Mouse (Mus musculus) ZHBTc4 (cell line): ENCODE data around the gene Mbnl2.
"Not testable (repeated sequence)": the region's sequence is repeated elsewhere in the genome, so short reads cannot be mapped to it uniquely, and the experiment has no call there.

Source experiments
- DNase-seq: peaks from one replicate; pipeline ENCODE4 v3.0.0-alpha.2; 2011; ENCODE audit warnings: low read depth, low spot score

Gene Mbnl2

DNA sequence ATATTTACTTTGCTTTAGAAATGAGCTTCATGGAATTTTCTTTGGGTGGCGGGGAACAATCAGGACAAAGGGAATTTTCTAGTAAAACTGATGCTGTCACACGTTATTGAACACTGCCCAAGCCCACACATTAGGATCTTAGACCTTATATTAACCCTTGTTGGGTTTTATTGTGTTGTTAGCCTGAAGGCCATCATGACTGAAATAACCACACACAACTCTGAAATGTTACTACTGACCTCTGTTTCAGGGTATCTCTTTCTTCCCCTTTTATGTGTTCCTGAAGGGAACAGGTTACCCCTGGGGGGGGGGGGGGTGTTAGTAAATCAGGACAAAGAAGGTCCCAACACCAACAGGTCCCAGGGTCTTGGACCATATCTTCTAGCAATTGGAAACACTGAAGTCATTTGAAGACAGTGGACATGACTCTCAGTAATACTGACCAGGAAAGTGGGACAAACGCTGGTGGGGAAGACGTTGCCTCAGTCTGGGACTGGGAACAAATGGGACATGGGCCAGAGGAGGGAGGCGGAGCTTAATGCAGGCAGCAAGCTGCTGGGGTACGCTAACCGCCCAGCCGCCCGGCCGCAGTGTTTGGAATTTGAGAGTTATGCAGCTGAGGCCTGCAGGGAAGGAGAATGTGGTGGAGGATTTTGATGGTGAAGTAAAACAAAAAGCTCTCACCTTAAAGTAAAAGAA lies 80.4 kb downstream of the Mbnl2 start:
- DNase-seq: peak; percentile 82

DNA sequence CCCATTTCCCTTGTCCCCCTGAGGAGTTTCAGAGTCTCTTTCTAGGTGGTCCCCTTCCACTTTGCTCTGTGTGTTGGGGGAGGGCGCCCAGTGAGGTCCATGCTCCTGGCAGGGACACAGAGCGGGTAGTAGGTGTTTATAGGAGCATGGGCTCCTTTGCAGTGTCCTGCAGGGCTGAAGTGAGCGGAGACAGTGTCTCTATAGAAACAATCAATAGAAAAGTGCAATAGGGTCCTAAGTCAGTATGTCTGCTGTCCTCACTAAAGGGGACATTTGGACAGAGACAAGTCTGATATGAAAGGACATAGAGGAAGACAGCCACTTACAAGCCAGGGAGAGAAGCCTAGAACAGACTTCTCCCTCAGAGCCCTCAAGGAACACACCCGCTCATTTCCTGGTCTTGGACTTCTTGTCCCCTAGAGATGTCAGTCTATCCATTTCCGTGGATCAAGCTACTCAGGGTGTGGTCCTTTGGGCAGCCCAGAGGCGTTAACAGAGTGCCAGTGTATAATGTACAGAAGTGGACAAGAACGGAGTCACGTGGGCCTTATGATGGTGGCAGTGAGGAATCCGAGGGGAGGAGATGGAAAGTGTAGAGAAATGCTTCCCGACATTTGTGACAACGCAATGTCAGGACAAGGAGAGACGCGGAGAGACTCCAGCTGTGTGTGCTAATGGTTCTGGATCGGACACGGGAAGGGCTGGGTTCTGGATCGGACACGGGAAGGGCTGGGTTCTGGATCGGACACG lies 82.0 kb downstream of the Mbnl2 start:
- DNase-seq: no peak

DNA sequence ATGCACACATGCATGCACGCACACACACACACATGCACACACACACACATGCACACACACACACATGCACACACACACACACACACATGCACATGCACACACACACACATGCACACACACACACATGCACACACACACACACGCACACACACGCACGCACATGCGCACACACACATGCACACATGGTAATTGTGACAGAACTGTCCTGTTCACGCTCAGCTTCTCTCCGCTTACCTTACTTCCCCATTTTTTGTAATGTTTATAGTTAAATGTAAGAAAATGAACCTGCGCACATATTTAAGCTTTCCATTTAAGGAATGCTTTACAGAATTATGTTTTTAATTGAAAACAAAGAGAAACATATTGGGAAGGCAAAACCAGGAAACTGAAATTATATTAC lies 84.1 kb downstream of the Mbnl2 start:
- not testable (repeated sequence) for DNase-seq

DNA sequence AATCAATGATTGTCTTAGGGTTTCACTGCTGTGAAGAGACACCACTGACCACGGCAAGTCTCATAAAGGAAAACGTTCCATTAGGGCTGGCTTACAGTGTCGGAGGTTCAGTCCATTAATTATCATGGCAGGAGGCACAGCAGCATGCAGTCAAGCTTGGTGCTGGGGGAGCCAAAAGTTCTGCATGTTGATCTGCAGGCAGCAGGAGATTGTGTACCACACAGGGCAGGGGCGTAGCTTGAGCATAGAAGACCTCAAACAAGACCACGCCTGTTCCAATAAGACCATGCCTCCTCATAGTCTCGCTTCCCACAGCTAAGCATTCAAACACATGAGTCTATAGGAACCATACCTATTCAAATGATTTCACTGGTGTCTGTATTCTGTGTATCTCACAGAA lies 85.7 kb downstream of the Mbnl2 start:
- no peak for DNase-seq

DNA sequence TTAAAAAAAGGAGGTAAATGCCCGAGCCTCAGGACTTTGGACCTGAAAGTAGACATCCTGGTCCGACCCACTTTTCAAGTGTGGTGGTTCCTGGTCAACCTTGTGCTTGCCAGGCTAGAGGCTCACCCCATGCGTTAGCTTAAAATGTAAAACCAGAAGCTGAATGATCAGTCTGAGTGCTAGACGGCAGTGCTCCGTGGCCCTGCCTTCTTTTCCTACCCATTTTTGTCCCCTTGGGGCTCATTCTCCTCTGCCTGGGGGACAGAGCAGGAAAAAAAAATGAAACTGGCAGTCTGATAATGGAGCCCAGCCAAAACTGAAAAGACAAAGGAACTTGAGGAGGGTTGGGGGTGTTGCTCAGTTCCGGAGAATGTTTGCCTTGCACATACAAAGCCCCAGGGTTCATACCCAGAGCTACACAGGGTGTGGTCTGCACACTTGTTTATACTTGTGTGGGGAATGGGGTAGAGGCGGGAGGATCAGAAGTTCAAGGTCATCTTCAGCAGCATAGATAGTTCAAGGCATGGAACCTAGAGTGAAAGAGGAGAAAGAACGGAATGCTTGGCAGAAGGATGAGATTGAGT lies 87.0 kb downstream of the Mbnl2 start:
- DNase-seq: peak; percentile 67

DNA sequence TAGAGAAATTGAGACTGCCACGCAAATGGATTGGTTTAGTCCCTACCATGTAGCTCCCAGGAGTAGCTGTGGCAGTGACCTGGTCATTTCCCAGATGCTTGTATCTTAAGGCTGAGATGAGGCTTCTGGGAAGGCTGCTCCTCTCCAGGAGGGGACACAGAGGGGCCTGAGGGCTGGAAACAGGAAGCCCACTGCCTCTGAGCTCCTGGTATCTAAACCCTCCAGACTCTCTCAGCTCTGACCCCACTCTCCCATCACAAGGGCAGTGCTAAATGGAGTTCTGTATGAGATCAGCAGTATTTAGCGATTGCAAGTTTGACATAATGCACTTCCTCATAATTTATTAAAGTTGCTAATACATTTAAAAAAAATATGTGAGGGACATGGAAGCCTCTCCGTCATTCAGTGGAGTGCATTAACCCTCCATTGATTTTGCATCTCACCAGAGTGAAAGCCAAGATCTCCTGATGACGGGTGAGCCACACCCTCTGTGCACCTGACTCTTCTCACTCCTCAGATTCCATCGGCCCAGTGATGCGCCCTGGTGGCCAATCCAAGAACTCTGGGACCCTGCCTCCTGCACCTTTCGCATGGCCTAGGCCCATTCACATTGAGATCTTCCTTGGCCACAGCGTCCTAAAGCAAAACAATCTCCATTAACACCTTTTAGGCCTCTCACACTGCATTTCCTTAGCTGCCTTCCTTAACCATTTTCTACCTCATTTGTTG lies 87.8 kb downstream of the Mbnl2 start:
- DNase-seq: peak; percentile 92

DNA sequence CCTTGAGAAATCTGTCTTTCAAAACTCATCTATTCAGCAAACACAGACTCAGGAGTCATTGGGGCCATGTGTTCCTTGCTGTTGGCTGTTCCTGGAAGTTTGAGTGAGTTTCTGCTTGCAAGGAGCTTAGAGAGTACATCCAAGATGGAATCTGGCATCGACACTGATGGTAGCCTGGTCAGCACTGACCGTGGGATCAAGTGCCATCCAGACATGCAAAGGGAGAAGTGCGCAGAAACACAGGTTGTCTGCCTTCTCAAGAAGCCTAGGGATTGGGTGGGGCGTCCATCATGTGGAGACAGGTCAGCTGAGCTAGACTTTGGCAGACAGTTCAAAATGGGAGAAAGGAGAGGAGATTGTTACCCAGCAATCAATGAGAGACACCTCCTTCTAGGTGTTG lies 89.6 kb downstream of the Mbnl2 start:
- DNase-seq: no peak

DNA sequence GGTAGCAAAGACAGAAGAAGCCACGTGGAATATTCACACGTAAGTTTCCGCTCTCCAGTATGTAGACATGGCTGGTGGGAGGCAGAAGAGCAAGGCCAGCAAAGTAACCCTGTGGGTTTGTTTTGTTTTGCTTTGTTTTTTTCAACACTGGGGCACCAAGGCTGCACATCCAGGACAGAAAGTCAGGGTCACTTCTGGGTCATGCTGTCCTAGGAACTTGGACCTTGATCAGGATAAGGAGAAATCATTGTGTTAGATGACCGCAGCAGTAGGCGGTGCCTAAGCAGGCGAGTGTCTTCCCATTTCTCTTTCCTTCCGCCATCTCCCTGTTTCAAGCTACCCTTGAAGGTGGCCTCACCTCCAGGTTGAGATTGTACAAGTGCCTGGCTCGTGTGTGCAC lies 91.5 kb downstream of the Mbnl2 start:
- DNase-seq: no peak

DNA sequence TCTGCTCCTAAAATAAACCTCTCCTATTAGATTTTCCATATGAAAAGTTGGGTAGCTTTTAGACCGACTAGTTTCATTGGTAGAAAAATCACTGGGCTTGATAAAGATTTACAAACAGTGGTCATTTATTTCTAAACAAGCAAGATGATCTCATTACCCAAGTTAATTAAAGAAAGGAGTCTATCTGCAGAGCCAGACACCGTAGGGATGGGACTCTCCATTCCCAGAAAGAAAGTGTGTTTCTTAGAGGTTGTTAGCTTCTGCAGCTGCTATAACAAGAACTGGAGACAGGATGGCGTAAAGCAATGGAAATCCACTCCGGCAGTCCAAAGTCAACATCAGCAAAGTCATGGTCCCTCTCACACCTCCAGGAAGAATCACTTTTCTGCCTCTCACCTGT lies 92.1 kb downstream of the Mbnl2 start:
- DNase-seq: no peak

DNA sequence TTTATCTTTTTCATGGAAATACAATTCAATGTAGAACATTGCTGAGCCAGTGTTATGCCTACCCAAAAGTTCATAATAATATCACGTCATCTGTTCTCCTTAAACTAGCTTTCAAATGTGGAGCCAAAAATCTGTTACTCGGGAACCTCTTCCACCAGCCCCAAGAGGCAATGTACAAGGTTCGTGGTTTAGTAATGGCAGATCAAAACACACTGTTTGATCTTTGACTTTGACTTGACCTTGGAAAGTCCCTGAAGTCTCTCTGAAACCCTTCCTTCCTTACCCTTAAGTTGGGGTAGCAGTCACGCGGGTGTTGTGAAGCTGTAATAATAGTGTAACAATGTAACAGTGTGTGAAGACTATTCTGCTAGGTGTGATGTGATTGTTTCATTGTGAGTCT lies 93.0 kb downstream of the Mbnl2 start:
- DNase-seq: peak; percentile 71

DNA sequence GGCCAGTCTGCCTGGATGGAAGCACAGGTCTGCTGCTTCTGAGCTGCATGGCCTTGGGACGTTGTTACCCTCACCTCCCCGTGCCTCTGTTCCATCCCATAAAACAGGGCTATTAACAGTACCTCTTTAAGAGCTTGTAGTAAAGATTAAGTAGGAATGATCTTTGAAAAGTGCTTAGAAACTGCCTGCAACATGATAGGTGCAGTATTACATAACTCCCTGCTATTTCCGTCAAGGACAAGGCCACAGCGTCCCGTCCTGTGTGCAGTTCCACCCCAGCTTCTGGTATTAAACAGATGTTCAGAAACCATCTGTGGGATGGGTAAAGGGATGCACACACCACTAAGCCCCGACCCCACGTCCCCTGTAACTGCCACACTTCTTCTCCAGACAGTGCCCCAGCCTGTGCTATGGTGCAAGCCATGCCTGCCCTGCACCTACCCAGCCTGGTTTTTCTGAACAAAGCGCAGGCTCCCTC lies 93.5 kb downstream of the Mbnl2 start:
- no peak for DNase-seq

DNA sequence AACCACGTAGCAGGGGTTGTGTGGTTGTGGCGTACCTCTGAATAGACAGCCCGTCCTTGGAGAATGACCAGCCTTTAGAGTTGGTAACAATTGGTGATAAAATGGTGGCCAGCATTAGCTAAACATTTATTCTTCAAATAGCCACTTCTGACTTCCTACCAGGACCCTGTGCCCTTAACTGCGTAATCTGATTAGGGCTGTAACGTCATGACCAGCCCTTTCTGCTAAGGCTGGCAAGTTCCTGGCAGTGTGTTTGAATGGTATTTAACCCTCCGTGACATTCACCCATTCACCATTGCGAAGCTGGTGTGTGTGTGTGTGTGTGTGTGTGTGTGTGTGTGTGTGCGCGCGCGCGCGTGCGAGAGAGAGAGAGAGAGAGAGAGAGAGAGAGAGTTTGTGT lies 94.6 kb downstream of the Mbnl2 start:
- no peak for DNase-seq

DNA sequence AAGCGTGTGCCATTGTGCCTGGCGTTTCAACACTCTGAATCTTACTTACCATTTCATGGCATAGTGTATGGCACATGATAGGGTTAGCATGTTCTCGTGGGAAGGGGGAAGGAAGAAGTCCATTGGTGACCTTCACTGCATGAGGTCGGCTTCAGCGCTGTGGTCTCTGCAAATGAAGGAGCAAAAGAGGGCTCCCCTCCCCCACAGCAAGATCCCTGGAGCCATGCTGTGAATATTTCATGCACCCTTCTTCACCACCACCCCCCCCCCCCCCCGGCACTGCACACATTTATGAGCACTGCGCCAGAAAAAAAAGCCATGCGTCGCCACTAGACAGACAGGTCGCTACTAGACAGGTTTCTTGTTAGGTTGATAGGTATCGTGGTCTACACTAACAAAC lies 95.2 kb downstream of the Mbnl2 start:
- no peak for DNase-seq

DNA sequence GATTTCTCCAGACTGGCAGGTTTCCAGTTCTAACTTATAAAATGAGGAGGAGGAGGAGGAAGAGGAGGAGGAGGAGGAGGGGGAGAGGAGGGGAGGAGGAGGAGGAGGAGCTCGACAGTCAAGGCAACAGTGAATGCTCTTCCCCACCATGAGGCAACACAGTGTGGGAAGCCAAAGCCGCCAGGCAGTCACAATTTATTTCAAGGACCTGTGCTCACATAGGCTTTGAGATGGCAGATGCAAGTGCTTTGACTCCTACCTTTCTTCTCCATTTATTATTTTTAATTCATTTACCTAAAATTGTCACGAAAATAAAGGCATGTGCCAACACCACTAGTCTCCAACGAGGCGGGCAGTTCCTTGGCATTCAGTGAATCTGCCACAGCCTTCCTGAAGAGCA lies 95.7 kb downstream of the Mbnl2 start:
- DNase-seq: no peak

DNA sequence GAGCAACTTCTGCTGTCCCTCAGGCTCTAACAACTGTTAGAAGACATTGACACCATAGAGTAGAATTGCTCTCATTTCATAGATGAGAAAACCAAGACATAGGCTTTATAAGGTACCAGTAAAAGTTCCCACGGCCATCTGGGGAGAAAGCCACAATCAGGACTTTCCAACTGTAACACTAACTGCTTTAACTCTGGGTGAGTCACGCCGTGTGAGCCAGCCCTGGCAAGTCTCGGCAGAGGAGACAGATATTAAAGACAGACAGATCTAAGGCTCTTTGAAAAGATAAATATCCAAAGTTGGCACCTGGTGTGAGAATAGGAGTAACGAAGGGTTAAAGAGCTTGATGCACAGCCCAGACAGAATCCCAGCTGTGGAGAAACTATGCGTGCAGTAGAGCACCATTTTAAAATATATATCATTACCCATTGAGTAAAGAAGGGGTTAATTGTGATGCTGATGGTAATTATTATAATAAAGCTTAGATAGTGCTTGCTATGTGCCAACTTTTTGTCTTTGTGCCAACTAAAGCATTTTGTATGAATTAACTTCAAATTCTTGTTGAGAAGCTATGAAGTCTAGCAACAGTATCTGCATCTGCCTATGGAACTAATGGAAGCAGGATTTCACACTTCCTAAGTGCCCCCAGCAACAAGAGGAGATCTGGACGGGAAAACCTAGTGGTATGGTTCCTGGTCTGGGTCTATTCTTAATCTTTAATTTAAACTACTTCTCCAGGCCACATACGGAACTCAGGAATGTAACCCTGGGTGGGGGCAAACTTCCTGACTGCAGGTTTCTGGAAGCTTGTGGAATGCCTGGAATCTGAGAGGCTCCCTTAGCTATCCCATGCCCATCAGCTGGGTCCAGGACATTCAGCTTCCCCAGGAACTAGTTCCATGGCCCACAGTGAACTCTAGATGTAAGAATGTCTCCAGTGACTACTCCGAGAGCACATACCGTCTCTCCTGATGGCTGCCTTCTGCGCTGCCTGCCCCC lies 97.9 kb downstream of the Mbnl2 start:
- DNase-seq: peak; percentile 86

DNA sequence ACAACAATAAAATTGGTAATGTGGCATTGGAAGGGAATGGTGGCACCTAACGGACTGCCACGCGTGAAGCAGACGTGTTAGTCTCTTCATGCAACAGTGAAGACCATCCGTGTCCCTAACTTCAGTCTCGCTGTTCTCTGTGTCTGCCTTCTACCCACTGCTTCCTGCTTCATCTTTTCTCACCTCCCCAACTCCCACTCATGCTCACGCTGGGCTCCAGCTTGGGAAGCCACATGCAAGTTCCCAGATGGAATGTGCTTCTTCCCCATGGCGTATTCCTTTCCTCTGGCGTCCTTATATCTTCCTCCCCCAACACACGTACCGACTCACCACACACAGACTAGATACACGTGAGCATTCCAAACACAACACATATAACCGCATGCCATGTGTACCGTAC lies 99.3 kb downstream of the Mbnl2 start:
- DNase-seq: no peak

DNA sequence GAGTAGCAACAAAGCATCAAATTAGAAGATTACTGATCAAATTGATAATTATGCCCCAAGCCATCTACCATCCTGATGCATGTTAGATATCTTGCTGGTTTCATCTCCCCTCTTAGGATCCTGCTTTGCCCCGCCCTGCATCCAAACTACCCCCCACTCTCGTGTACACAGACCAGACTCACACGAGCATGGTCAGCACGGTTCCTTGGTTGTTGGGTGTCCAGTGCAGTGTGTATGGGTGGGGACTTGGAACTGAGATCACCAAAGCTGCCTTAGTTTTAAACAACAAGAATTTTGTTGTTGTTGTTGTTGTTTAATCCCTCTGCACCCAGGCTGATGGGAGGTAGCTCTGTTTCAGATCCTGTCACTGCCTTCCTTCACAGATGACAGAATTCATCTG lies 101.7 kb downstream of the Mbnl2 start:
- no peak for DNase-seq

DNA sequence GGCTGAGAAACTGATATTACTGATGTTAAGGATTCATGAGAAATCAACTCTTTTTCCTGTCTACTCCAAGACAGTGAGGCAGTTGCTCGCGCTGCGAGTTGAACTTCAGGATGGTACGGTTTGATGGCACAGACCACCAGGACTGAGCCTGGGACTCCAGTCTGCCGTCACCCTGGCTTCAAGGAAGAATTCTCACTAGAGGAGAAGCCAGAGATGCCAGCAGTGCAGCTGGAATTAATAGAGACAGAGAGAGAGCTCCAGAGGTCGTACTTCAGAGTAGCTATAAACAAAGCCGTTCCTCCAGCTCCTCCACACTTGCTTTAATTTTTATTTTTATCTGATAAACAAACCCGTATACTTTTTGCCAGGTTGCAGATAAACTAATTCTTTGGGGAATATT lies 102.5 kb downstream of the Mbnl2 start:
- no peak for DNase-seq

DNA sequence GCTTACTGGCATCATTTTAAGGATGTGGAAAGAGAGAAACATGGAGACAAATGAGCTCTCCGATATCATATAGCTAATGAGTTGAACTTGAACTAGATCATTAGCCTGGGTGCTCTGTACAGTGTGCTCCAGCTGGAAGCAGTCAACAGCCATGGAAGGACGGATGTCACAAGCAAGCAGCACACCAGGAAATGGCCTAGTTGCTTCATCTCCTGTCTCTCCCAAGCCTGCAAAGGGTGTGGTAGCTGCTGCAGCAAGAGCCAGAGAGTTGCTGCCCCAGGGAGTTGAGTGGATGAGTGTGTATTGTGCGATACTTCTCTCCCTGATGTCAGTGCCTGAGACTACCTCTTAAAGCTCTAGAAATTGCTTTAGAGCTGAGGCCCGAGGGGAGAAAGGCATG lies 104.2 kb downstream of the Mbnl2 start:
- DNase-seq: no peak

DNA sequence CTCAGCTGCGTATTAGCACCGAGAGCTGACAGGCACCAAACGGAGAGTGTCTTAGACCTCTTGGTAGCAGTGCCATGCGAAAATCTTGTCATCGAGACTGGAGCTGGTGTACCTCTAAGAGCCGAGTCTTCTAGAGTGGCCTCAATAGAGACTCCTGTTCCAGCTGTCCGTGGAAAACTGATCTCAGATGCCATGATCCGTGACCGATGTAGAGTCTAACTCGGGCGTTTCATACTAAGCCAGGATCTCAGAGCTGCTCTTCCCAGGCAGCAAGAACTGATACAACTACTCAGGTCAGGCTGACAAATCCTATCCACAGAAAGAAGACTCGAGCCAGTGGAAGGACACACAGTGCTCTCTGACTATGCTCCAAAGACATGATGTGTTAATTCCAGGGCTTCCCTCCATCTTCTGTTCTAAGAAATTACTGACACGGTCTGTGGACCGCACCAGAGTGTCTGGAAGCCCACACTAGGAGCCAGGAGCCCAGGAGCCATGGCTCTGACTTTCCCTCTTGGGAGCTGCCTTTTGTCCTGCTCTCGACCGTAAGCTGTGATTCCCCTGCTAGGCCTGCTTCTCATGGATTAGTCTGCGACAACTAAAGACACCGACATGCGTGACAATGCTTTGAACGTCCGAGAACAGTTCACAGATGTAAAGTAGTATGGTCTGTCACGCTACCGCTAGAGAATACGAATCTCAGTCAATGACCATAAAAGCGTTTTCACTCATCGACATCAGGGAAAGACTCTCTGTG lies 106.1 kb downstream of the Mbnl2 start:
- no peak for DNase-seq
